Mouse (Mus musculus) B cell, adult 2 months (primary cell): ENCODE results near the gene Camp.

Source experiments
- DNase-seq, 2 experiments: peaks; one replicate each; pipeline ENCODE4 v3.0.0; 2022

Camp gene

DNA sequence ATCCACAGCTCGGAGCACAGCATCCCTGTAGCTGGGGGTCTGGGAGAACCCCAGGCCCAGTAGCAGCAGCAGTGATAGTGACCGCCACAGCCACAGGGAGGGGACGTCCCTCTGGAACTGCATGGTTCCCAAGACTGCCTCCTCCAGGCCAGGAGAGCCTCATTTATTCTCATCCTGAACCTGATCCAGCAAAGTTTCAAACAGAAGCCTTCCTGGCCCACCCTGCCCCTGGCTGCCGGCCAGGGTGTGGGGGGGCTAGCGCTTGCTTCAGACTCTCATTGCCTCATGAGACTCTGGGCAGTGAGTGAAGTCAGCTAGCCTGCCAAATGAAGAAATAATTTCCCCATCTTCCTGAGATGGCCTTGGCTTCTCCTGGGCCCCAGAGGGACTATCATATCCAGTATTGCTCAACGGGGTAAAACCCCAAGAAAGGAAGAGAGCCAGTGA, at the start of gene Camp:
Gene Camp (minus strand): TSS at position 306 of the 447 bp plus-strand sequence.
- DNase-seq = no peak

DNA sequence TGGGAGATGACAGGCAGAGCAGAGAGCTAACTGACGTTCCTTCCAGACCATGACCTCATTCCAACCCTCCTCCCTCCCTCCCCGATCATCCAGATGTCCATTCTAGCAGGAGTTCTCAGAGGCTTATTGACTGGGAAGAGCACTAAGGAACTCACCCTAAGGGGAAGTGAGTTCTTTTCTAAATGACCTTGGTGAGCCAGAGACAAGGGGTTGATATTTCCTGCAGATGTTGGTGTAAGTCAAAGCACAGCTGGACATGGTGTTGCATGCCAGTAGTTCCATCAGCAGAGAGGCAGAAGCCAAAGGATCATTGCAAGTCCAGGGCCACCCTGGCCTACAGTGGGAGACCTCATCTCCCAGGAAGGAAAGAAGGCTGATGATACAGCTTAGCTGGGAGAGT, 48.6 kb upstream of the Camp start:
- DNase-seq = no peak

DNA sequence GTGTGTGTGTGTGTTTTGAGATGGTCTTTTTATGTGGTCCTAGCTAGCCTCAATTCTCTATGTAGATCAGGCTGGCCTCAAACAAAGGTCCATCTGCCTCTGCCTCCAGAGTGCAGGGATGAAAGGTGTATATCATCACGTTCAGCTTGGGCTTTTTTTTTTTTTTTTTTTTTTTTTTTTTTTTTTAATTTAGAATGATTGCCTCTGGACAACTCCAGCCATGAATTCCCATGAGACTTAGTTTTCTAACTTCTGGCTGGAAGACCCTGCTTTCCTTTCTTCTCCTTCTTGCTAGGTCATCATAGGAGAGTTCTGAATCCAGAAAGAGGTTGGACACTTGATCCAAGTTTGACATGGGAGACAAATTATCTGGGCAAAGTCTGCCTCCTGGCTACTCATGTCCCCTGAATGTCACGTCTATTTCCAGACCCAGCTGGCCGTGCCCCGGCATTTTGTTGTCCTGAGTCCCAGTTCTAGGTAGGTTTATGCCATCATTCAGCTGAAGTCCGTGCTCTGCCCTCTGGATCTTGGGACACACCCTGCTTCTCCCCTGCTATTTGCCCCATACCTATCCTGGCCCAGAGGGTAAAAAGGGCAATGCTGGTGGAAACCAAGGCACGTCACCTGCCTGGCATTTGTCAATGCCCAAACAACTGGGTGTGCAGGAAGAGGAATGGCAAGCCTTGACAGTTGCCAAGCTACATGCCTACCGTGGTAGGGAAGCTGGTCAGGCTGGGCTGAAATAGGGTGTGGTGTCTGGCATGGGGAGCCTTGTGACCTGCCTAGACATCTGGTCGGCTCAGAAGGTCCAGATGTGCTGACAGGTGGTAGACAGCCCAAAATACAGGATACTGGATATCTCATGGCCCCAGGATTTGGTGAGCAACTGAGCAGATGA, 47.1 kb upstream of the Camp start:
- no peak for DNase-seq

DNA sequence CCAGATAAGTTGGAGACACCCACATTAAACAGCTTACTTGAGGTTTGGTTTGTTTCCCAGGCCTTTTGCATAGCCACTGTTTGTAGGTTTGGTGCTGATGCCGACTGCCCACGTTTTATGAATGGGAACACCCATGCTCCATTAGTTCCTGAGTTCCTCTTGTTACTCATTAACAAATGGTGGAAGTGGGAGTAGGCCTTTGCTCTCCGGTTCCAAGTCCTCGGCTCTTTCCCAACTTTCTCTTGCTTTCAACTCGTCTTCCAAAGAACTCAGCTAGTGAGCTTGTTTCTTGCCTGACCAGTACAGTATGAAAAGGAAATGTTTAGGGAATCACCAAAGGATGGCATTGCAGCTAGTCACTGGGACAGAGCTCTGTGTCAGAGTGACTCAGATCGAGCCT, 46.2 kb upstream of the Camp start:
- no peak for DNase-seq

DNA sequence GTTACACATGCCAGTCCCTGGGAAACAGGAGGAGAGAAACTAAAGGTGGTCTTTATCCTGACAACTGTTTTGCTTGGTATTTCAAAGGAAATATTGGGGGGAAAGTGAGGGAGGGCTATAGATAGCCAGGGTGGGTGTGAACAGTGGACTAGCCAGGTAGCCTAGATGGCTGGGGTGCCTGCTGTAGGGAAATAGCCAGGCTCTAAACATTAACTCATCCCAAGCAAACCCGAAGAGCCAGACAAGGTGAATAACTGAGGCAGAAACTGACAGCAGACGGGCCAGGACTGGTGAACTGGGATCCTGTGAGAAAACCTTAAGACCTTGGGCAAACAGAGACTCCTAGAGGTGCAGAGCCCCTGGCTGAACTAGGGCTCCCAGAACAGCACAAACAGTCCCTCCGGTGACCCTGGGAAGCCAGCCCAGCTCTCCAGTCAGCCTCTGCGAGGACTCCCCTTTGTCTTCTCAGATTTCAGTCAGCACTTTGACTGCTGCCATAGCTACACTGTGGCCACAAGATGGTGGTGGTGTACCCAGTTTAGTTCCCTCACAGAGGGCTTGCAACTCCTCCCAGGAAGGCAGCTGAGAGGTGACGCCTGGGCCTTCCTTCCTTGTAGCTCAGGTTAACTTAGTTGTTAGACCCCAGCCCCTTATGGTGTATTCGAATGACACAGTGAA, 45.1 kb upstream of the Camp start:
- DNase-seq = peak; percentile 46 to 53

DNA sequence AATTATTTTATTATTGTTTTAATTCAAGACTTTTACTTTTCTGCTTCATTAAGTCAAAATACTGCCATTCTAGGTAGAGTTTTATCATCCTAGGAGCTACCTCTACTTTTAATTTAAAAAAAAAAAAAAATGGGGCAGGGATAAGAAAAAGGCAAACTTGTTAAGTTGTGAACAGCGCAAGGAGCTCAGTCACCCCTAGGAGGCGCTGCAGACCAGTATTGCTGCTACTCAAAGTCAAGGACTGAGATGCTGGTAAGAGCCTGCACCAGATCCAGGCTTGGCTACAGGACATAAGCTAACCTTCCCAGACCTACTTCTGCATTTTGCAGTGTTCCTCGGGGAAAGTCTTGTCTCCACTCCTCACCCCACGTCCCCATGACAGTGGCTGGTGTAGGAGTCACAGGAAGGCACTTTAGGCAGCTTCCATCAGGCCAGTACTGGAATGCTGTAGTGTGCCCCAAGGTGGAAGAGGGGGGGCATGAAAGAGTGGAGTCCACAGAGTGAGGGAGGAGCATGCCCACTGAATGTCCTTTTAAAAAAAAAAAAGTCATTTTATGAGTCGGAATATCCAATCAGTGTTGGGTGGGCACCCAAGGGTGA, 43.3 kb upstream of the Camp start:
- DNase-seq = peak; percentile 86 to 87

DNA sequence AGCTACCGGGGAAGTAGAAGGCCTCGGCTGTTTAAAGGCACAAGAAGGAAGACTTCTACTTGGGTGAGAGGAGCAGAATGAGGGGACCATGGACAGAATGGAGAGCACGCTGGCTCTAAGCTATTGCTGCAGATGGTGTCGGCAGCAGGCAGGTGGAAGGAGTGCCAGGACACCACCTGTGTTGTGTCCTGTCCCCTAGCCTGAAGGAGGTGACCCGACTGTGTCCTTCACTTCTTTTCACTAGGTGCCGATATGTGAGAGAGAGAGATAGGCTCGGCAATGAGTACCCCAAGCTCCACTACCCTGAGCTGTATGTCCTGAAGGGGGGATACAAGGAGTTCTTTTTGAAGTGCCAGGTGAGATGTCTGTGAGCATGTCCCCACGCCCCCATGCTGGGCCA, 42.1 kb upstream of the Camp start:
- no peak for DNase-seq

DNA sequence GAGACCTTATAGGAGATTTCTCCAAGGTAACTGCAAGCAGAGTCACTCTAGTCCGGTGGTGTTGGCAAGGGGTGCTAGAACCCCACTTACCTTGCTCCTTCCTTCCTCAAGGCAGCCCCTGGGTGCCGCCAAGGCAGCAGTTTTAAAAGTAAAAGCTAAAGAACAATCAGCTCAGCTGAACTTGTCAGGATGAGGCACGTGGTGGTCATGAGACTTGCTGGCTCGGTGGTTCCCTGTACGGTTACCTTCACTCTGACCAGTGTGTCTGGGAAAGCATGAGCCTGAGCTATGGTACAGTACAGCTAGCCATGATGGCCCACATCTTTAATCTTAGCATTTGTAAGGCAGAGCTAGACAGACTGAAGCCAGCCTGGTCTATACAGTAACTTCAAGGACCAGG, 37.9 kb upstream of the Camp start:
- no peak for DNase-seq

DNA sequence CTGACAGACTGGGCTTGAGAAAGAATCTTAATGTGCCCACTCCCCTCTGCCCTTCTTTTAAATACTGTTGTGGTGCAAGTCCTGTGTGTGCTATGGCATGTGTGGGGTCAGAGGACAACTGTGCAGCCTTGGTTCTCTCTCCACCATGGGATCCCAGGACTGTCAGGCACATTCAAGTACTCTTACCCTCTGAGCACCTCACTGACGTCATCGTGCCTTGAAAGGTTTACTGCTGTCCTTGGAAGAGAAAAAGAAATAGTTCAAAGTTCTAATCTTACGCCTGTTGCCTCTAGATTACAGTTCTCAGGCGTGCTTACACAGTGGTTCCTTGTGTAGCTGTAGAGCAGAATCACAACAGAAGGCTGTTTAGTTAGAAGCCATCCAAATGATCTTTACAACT, 36.8 kb upstream of the Camp start:
- no peak for DNase-seq

DNA sequence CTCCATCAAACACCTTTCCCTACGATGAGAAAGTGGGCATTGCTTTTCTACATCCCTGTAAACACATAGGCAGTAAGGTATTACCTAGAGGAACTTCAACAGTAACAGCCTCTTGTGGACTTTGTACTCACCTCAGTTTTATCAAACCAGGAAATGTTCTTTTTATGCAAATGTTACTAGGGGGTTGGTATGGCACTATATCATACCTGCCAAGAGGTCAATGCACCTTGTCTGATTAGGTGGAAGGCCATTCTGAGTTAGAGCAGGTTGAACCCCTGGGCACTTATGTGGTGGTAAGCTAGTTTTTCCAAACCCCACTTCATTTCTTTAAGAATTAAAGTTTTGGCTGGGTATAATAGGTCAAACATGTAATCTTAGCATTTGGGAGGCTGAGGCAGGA, 29.9 kb upstream of the Camp start:
- DNase-seq = no peak

DNA sequence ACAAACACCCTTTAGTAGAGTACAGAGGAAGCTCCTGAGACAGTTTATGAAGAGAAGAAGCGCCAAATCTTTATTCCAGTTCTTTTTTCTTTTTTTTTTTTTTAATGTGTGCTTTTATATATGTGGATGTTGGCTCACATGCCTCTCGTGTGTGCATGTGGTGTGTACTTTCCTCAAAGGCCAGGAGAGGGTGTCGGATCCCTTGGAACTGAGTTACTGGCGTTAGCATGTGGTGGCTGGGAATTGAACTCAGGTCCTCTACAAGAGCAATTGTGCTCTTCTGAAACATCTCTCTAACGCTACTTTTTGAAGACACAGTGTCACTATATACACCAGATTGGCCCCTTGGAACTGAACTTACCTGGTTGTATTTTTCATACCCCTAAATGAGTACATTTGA, 28.2 kb upstream of the Camp start:
- DNase-seq = no peak

DNA sequence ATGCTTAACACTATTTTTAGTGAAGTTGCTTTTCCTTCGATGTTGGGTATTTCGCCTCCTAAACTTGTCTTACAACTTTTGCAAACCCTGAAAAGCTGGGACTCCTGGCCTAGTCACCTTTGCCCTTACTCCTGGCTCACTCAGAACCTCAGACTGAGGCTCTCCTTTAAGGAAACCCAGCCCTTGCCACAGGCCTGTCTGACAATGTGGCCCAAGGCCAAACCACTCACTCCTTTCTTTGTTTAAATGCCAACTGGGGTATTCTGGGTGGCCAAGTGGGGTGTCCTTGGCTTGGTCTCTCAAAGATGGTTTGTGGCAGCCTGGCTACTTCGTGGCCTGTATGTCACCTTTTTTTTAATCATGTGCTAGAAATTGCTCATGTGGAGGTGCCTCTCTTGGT, 27.3 kb upstream of the Camp start:
- peak in 1 of 2 experiments; percentile 6 for DNase-seq

DNA sequence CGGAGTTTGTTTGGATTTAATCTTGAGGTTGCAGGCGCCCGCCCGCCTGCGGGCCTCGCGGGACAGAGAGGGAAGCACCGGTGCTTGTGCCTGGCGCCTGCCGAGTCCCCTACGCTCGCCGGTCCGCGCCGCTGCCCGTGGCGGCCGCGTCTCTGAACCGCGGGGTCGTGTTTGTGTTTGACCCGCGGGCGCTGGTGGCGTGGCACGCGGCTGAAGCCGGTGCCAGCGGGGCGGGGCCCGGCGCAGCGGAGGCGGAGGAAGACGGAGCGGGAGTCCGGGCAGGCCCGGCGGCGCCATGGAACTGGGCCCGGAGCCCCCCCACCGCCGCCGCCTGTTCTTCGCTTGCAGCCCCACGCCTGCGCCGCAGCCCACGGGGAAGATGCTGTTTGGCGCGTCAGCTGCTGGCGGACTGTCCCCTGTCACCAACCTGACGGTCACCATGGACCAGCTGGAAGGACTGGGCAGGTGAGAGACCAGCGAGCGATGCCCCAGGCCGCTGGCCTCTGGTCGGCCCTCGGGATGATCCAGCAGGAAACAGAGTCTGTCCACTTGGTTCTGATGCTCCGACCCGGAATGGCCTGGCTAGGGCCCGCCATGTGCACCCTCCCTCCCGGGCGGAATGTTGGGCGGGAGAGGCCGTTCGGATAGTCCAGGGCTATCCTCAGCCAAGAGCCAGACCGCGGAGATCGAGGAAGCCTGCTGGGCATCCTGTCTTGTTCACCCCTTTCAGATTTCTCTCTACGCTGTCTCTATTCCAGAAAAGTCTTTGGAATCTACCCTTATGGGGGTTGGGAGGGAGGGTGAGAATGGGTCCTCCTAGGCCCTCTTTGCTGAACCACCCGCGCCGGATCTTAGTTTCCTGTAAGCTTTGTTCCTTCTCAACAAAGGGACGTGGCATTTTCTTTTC, 26.5 kb upstream of the Camp start:
- DNase-seq = no peak

DNA sequence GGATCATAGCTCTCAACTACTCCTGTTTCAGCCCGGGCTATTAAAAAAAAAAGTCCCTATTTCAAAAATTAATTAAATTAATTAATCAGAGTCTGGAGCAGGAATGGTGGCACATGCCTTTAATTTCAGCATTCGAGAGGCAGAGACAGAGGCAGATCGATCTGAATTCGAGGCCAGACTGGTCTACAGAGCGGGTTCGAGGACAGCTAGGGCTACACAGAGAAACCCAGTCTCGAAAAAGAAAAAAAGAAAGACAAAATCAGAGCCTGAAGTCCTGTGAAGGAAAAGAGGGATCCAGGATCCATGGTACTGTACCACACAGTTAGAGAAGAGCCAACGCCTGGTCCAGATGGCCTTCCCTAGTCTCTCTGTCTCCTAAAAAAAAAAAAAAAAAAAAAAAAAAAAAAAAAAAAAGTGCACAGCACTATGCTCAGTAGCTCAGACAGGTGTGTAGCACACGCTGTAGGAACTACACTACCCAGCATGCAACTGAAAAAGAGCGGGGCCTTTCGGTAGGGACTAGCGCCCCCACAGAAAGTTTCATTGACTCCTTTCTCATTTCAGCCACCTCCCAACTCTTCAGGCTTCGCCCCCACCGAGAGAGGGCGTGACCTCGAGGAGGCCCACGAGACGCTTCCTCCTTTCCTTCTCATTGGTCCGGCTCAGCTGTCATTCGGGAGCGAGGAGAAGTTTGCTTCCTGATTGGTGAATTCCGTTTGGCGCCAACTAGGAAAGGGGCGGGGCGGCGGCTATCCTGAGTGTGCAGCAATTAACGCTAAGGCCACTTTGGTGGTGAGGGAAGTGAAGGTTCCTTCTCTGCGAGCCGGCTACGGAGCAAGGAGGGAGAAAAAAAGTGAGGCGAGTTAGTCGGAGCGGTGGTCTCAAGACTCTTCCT, 25.6 kb upstream of the Camp start, which contains the start of gene Cdc25a:
Gene Cdc25a (plus strand): TSS at position 783 of the 895 bp plus-strand sequence.
- DNase-seq = peak; percentile 94 to 96

DNA sequence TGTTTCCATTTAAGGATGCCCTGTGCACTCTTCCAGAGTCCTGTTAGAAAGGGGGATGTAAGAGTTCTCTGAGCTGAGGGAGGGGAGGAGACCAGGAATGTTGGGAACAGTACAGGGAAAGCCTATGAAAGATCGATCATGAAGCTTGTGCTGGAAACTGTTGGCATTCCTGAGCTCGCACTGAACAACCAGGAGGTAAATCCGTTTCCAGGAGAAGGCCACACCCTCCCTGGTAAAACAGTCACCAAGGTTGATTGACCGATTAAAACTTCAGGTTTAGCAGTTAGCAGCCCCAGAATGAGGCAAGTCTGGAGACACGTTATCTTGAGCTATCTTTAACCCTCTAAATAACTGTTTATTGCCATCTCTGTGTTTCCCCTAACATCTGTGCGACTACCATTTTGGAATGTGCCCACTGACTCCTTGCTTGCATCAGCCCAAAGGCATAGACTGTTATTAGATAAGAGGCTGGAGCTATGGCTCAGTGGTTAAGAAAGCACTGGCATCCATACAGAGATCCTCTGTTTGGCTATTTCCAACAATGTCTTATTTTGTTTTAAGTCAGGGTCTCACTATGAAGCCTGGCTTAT, 21.7 kb upstream of the Camp start:
- DNase-seq = no peak

DNA sequence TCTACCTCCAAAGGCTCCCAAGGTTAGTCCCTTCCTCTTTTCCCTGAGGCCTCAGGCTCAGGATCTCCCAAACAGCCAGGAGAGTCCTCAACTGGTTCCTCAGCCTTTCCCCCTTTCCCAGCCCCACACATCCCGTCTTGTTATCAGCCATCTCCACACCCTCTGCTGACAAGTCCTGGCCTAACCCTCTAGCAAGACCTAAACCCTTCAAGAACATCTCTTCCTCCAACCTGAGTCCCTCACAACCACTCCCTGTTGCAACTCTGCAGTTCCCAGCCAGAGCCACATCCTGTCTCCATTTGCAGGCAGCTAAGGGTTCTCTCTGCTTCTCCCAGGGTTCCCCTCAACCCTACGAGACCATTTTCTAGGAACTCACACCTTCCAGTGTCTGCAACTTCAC, 16.8 kb upstream of the Camp start:
- no peak for DNase-seq

DNA sequence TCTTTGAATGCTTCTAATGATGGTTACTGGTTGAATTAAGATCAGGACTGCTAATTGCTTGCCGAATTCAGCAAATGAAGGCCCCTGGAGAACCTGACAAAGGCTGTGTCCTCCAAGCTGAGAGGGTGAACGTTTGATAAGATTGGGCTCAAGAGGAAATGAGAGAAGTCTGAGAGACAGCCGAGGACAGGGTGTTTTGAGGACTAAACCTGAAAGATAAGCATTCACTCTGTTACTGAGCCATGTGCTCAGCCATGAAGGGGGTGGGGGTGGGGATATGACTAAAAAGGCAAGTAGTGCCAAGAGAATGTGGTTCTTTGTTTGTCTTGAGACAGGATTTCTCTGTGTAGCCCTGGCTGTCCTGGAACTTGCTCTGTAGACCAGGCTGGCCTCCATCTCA, 13.7 kb upstream of the Camp start:
- DNase-seq = no peak

DNA sequence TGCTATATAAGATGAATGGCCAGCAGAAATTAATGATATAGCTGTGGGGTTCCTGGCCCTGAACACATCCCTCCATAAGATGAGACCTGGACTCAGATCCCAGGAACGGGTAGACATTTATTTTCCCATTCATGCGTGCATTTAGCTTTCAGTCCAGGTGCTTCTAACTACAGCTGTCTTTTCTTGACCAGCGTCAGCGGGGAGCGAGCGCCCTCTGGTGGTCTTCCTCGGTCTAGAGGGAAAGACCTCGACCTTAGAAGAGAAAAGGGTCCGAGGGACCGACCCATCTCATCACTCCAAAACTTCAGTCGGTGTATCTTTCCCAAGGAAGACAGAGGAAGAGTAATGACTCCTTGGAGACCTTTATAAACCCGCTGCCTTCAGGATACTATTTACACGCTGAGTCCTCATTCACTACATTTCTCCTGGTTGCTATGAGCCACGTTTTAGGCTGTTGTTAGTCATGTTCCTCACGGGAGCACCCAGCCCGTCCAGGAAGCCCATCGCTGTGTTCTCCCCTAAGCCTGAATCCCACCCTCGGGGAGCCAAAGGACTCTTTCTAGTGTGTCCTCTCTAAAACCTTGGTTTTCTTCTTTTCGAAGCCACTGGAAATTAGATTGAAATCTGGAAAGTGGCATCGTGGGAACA, 13.1 kb upstream of the Camp start:
- DNase-seq = peak; percentile 86 to 87

DNA sequence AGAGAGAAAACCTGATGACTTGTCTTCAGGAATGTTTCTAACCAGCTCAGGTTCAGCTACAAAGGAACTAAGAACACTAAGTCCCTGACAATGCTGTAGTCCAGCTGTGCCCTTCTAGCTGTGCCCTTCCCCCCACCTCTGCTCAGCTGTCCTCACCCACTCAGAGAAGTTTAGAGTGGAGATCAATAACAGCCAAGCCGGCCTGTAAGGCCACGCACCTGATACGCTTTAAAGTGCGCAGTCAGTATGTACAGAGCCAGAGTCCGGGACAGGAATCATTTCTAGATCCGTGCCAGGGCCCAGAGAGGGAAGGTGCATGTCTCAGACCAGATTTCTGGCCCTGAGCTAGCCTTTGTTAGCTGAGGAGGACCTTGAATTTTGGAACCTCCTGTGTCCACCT, 6.5 kb upstream of the Camp start:
- DNase-seq = no peak

DNA sequence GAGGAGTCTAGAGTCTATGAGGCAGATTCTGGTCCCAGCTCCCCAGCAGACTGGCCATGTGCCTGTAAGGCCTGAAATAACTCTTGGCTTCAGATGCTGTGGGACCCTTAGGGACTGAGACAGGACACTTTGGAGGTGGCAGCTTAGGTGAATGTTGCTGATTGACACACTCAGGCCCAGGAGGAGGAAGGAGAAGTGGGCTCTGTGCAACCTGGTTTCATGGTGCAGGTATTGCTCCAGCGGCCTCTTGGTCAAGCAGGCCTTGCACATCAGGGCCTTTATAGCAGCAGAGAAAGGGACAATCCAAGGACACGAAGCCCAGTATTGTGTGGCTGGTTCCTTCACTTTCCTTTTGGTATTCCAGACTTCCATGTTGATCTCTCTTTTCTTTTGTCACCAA, 4.9 kb upstream of the Camp start:
- DNase-seq = no peak

DNA sequence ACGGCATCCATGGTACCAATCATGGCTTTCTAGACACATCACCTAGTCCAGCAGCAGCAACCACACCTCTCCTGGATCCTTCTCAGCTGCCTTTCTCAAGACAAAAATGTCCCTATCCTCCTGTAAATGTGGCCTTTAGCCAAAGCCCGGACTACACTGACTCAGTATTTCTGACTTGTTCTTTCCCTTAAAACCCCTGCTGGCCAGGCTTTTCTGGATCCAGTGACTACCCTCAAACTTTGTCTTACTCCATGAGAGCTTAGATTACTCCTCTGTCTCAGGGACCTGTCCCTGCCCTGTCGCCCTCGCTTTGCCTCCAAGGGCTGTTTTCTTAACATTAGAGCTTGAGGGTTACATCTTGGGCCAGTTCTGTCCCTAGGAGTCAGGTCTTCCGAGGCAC, 682 bp upstream of the Camp start:
- DNase-seq = no peak
